Mouse (Mus musculus) spleen, adult 2 months (tissue): ENCODE data around the gene Ctrb1.

Experiments used
- CTCF ChIP-seq: fragments of 200-500 bp; IDR thresholded peaks from 2 replicates; pipeline ENCODE4 v1.5.1; 2011; ENCODE audit warnings: mild to moderate bottlenecking, inconsistent platforms; ENCODE audit not compliant: insufficient read depth, insufficient read length, insufficient replicate concordance; ENCODE audit errors: extremely low read depth
- POLR2A ChIP-seq: fragments of 200-500 bp; IDR thresholded peaks from 2 replicates; pipeline ENCODE4 v1.6.1; 2011; ENCODE audit warnings: low read depth, low read length, inconsistent platforms

- no peak for TF ChIP-seq CTCF
- no peak for TF ChIP-seq POLR2A
Observed at GRCm38 (mm10) chr8:111705222-111705621, 14.4 kb upstream of the Ctrb1 start.
